Mouse (Mus musculus): ENCODE measurements around the gene Cdh26. TPM values are rescaled to one million over a fixed set of nuclear protein-coding genes. Genes with fewer than 3 reads are reported as not detected.

Cdh26 gene
- not detected for polyA plus RNA-seq (2017; shearing (Covaris generic))

DNA sequence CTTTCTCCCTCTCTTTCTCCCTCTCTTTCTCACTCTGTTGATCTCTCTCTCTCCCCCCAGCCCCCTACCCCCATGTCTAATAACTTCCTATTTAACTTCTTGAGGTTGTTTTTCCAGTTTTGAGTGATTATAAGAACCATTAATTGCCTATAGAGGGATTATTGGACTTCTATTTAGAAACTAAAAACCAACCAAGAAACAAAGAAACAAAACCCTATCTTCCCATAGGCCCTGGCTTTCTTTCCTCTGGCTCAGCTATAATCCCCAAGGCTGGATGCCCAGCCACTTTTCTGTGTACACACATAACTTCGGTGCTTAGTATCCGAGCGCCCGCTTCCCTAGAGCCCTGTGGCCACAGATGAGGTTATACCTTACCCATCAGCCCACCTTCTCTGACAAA lies at the start of gene Cdh26:
Gene Cdh26, plus strand, starts transcription at position 301 of the 400 bp plus-strand sequence.

DNA sequence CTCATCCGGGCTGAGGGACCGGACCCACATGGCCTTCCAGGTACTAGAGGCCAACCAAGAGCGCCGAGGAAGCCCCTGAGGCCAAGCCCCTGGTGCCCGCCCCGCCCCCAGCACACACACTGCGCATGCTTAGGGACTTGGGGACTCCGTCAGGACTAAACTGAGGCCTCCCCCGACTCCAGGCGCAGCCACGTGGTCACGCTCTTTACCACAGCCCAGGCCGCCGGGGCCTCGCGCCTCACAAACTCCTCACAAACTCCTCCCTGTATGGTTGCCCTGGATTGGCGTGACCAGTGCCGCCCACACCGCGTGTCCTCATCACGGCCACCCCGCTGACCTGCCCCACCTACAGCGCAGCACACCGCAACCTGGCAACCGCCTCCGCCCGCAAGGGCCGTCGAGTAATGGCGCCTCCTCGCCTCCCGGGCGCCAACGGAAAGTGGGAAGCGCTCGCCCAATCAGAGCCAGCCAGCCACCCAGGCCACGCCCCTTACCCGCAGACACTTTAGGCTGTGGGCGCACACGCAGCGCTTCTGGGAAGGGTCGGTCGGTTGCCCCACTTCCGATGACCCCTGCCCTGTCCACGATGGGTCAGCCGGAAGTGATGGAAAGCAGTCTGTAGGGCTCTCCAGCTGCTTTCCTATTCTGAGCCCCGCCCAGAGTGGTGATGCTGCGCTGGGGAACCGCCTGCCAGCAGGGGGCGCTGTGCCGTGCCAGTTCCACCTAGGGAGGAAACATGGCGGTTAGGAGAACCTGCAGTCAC lies 23.1 kb upstream of the Cdh26 start, which contains the start of gene Sycp2:
Gene Sycp2, minus strand, starts transcription at position 633 of the 763 bp plus-strand sequence.

DNA sequence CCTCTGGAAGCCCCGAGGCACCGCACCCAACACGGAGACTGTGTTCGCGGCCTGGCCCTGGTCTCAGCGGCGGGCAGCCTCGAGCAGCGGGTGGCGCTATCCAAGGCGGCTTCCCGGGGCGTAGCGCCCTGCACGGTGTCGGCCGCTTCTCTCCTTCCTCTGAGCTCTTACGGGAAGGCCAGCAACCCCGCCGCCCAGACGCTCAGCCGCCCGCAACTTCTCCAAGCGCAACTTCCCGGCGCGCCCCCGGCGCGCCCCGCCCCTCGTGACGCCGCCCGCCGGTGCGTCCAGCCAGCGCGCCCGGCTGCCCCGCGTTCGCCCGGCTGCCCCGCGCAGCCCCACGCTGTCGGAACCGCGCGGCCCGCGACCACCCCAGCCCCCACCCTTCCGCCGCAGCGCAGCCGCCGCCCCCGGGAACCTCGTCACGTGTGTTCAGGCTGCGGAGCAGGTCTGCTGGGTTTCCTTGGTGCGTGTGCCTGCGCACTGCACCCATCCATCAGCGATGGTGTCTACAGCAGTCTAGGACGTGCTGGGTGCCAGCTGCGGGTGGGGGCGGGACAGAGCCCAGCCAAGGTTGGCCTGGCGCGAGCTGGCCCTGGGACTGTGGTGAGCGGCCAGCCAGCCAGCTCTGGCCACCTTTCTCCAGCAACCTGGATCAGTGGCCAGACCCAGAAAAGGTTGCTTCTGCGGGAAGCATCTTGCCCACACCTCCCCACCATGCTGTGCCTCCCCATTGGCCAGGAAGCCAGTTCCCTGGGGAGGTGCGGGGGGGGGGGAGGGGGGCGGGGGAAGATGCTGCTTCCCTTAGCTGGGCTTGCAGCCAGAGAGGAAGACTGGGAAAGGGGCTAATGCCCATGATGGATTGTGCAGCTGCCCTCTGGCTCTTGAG lies 15.8 kb upstream of the Cdh26 start, which contains the start of the genes Ppp1r3d and Fam217b:
Gene Ppp1r3d, minus strand, starts transcription at position 212 of the 889 bp plus-strand sequence.
Gene Fam217b, plus strand, starts transcription at position 264 of the 889 bp plus-strand sequence.

Other genes starting within 250 kb of the Cdh26 start
- 0.14 TPM for gene Sycp2, start 22.8 kb upstream of the Cdh26 start, polyA plus RNA-seq (2017; shearing (Covaris generic))
- gene Ppp1r3d, start 16.1 kb upstream of the Cdh26 start, polyA plus RNA-seq (2017; shearing (Covaris generic)), result not detected
- not detected for gene Fam217b, start 16.0 kb upstream of the Cdh26 start, polyA plus RNA-seq (2017; shearing (Covaris generic))